Mouse (Mus musculus) cerebellum, adult 11-12 months (tissue): ENCODE data around the gene Susd4.

Experiments
- DNase-seq: peaks from one replicate; pipeline ENCODE4 v3.0.0; 2022

The Susd4 gene

GRCm38 (mm10) chr1:182922824-182923223, 159.2 kb downstream of the Susd4 start:
- DNase-seq: no peak

- no peak for DNase-seq
Measured at GRCm38 (mm10) chr1:182926465-182926864, 162.8 kb downstream of the Susd4 start.

- no peak for DNase-seq
Measured at GRCm38 (mm10) chr1:182927878-182928851, 164.5 kb downstream of the Susd4 start.

GRCm38 (mm10) chr1:182935469-182935868, 171.8 kb downstream of the Susd4 start:
- DNase-seq: no peak

- no peak for DNase-seq
Measured at GRCm38 (mm10) chr1:182937486-182938120, 173.9 kb downstream of the Susd4 start.

- no peak for DNase-seq
Measured at GRCm38 (mm10) chr1:182941921-182942320, 178.3 kb downstream of the Susd4 start.

GRCm38 (mm10) chr1:182943911-182944310, 180.3 kb downstream of the Susd4 start:
- DNase-seq: no peak

GRCm38 (mm10) chr1:182944638-182945037, 181.0 kb downstream of the Susd4 start:
- DNase-seq: no peak

- DNase-seq: no peak
Measured at GRCm38 (mm10) chr1:182945561-182945960, 181.9 kb downstream of the Susd4 start.
